Mouse (Mus musculus) WW6 (cell line): ENCODE results near the gene Gm9745.
"Not testable (repeated sequence)": the region's sequence is repeated elsewhere in the genome, so short reads cannot be mapped to it uniquely, and the experiment has no call there.

Experiments
- DNase-seq: peaks from one replicate; pipeline ENCODE4 v3.0.0-alpha.2; 2013; ENCODE audit warnings: low read depth, low spot score

The Gm9745 gene

DNA sequence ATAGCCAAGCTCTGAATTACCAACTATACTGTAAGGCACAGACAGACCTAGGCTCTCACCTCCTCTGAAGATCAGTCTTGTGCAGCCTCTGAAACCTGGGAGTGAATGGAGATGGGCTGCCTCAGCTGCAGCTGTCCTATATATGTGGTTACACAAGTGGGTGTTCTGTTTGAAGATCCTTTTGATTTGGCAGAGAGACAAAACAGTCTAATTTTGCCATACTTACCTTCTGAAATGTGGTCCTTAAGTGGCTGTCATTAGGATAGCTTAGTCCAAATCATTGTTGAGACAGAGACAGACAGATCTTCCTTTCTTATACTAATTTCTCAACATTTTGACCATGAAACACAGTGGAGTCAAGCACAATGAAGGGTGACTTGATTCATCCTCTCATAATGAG, at the start of gene Gm9745:
Gene Gm9745, minus strand, starts transcription at position 101 of the 400 bp plus-strand sequence.
- not testable (repeated sequence) for DNase-seq

- not testable (repeated sequence) for DNase-seq
These were observed 49.2 kb upstream of the Gm9745 start for GRCm38 (mm10) chr13:8997221-8997620.

DNA sequence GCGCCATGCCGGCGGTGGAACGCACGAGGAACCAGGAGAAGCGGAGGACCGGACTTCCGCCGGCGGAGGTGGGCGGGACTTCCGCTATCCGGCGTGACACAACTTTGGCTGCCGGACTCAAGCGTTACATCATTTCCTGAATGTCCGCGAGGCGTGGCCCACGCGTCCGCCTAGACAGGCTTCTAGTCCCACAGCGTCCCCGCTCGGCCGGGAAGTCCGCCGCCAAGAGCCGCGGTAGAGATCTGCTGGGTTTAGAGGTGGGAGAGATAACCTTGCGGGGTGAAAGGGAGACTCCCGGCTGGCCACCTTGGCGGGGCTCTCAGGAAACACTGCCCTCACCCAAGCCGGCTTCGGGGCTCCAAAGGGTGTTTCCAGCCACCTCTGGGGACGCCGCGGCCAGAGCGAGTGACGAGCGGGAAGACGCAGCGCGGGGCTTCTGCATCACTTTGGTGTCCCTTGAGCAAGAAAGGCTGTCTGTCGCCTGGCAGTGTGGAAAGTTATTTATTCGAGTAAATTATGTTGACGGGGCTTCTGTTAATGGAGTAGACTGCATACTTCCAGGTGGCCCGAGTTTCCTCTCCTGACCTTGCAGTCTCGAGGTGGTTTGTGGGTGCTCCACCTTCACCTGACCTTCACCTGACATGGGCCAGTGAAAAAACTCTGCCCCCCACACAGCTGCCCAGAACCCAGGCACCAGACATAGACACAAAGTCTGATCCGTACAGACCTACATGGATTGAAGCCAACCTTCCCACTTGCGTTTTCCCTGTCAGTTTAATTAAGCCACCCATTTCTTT, 48.2 kb upstream of the Gm9745 start, which contains the start of gene Gtpbp4:
Gene Gtpbp4, minus strand, starts transcription at position 94 of the 797 bp plus-strand sequence.
- peak; percentile 85 for DNase-seq

- peak; percentile 16 for DNase-seq
These were observed 47.3 kb upstream of the Gm9745 start for GRCm38 (mm10) chr13:8995159-8995989.

GRCm38 (mm10) chr13:8992231-8992630, 44.2 kb upstream of the Gm9745 start:
- no peak for DNase-seq

DNA sequence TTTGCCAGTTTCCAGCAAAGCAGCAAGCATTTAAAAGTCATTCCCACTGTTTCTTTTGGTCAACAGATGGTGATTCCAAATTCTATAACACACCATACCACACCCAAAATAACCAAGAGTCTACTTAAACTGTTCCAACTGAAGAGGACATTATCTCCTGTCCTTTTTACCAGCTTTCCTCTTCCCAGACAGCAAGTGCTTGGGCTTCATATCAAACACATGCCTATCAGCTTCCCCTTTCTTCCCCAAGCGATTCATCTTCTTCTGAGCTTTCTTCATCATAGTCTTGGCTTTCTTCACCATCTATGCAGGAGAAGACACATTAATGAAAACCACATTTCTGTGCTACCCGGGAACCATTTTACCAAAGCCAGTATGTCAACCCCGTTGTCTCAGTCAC, 24.9 kb upstream of the Gm9745 start:
- DNase-seq = no peak

- DNase-seq = no peak
These were observed 24.3 kb upstream of the Gm9745 start for GRCm38 (mm10) chr13:8972369-8972768.

- DNase-seq = no peak
These were observed 19.7 kb upstream of the Gm9745 start for GRCm38 (mm10) chr13:8967742-8968141.

GRCm38 (mm10) chr13:8965224-8965623, 17.2 kb upstream of the Gm9745 start:
- no peak for DNase-seq

DNA sequence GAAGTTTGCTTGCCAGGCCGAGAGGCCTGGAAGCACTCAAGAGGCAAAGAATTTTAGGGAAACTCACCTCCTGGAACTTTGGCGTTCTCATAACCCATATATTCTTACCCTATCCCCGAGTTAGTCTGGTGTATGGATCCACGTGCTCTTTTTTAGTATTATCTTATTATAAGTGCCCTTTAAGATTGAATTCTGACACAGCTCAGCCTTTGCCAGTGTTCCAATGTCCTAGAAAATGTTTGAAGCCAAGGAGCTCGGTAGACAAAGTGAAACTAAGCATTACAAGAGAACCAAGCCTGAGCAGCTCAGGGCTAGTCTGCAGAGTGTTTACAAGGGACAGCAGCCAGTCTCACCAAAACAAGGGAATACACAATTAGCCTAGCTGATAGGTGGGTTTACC, 14.2 kb upstream of the Gm9745 start:
- not testable (repeated sequence) for DNase-seq

GRCm38 (mm10) chr13:8961128-8961888, 13.3 kb upstream of the Gm9745 start:
- DNase-seq = not testable (repeated sequence)

GRCm38 (mm10) chr13:8959554-8959953, 11.5 kb upstream of the Gm9745 start:
- DNase-seq = not testable (repeated sequence)

DNA sequence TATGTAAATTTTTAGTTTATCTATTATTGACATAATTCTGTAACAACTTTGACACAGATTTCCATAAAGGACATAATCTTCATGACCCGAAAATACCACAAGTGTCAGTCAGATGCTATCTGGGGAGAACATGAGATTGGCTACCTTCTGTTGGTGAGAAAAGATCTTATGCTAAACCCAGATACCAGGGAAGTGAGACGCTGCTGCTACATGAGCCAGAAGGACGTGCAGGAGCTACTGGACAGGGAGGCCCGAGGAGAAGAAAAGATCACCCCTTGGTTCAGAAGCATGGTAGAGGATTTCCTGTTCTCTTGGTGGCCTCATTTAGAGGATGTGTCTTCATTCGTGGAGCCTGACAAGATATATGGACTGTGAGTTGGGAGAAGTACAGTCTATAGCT, 11.0 kb upstream of the Gm9745 start:
- DNase-seq = not testable (repeated sequence)

GRCm38 (mm10) chr13:8956873-8957272, 8.8 kb upstream of the Gm9745 start:
- not testable (repeated sequence) for DNase-seq

DNA sequence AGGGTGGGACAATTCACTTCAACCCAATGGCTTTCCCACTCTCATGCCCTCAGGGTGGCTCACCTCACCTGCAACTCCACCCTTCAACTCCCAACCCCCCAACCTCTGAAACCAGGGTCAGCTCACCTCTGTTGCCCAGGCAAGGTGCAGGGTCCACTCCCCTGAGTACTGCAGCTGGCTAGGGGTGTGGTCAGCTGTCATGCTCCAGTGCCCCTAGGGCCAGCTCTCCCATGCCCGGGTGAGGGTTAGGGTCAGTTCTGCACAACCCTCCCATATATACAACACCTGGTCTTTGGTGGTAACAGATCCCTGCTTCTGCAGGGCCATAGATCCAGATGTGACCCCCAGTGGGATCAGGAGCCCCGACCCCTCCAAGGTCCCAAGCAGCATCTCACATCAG, 7.1 kb upstream of the Gm9745 start:
- DNase-seq = not testable (repeated sequence)

DNA sequence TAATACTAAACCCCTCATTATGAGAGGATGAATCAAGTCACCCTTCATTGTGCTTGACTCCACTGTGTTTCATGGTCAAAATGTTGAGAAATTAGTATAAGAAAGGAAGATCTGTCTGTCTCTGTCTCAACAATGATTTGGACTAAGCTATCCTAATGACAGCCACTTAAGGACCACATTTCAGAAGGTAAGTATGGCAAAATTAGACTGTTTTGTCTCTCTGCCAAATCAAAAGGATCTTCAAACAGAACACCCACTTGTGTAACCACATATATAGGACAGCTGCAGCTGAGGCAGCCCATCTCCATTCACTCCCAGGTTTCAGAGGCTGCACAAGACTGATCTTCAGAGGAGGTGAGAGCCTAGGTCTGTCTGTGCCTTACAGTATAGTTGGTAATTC, 4.5 kb upstream of the Gm9745 start, which contains the start of gene Idi2:
Gene Idi2, plus strand, starts transcription at position 301 of the 400 bp plus-strand sequence.
- not testable (repeated sequence) for DNase-seq

GRCm38 (mm10) chr13:8943828-8944227, 4.2 kb downstream of the Gm9745 start:
- DNase-seq = not testable (repeated sequence)

DNA sequence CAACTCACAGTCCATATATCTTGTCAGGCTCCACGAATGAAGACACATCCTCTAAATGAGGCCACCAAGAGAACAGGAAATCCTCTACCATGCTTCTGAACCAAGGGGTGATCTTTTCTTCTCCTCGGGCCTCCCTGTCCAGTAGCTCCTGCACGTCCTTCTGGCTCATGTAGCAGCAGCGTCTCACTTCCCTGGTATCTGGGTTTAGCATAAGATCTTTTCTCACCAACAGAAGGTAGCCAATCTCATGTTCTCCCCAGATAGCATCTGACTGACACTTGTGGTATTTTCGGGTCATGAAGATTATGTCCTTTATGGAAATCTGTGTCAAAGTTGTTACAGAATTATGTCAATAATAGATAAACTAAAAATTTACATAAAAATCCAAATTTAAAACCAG, 6.3 kb downstream of the Gm9745 start:
- not testable (repeated sequence) for DNase-seq

DNA sequence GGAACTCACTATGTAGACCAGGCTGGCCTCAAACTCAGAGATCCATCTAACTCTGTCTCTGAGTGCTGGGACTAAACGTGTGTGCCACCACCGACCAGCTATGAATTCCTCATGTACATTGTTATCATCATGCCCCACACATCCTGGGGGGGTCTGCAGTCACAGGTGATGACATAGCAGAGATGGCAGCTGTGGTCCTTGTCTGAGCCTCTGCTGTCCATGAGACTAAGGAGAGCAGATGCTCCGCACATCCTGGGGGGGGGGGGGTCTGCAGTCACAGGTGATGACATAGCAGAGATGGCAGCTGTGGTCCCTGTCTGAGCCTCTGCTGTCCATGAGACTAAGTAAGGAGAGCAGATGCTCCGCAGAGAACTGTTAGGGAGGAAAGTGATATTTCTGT, 6.9 kb downstream of the Gm9745 start:
- DNase-seq = not testable (repeated sequence)

- not testable (repeated sequence) for DNase-seq
These were observed 10.4 kb downstream of the Gm9745 start for GRCm38 (mm10) chr13:8937611-8938140.

DNA sequence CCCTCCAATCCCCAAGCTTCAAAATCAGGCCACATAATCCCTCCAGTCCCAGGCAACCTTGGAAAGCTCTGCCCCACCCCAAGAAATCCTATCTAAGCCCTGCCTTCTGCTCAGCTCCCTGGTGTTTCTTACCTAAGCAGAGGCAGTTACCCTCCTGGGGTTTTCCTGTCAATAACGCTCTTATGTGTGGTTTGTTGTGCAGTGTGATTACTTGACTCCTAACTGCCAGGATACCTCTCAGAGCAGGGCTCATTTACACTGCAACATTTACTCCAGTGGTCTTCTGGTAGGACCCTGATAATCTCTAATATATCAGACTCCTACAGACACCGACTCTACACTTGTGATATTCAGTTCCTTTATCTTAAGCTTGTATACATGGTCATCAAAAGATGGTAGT, 14.5 kb downstream of the Gm9745 start:
- DNase-seq = no peak
